Mouse (Mus musculus): ENCODE measurements around the gene Meis2.

DNA sequence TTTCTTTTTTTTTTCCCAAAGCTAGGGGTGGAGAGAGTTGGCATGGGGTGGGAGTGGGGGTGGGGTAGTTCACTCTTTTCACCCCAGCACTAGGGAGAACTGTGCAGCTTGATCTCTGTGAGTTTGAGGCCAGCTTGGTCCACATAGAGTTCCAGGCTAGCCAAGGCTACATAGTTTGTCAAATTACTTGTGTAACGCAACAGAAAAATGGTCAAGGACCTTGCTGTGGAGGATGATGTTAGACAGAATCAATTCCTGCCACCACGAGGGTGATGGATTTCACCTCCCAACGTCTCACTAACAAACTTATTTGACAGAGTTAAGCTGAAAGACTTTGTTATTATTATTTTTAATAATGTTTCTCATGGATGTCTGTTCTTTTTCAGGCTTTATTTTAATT is 139.9 kb downstream of the Meis2 start:
- TF ChIP-seq CTCF (conservative IDR thresholded peaks at IDR 0.05; ENCODE audit: low read length) (no peak), POU5F1 (IDR thresholded peaks at IDR 0.05; ENCODE audit: borderline replicate concordance, low read length) (no peak), NANOG (IDR thresholded peaks at IDR 0.05; ENCODE audit: borderline replicate concordance, low read length) (no peak)
